Mouse (Mus musculus): ENCODE results near the gene Rab3a.
A peak's percentile ranks its signal among the peaks of the same experiment; 100 is the strongest.

Gene Rab3a

DNA sequence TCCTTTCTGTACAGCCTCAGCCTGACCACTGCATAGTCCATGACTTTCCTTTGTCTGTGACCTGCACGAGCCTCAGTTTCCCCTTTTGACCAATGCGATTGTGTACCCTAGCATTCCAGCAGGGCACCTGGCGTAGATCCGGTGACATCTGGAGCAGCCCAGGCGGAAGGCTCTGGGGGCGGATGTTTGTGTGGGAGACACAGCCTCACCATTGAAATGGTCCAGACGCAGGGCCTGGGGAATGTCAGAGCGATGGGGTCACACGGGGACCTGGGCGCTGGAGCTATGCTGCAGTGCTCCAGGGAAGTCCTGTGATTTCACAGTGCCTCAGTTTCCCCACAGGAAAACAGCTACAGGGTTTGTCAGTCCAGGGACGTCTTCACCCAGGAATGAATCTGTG, 12.3 kb upstream of the Rab3a start:
- DNase-seq, result peak; percentile 24 to 54

- DNase-seq, result peak; percentile 28 to 46
These were observed 11.4 kb upstream of the Rab3a start for GRCm38 (mm10) chr8:70742981-70743655.

GRCm38 (mm10) chr8:70743656-70744590, 10.6 kb upstream of the Rab3a start:
- DNase-seq, result peak; percentile 67 to 80

- DNase-seq, result peak in 1 of 2 experiments; percentile 3
These were observed 9.7 kb upstream of the Rab3a start for GRCm38 (mm10) chr8:70744806-70745205.

- DNase-seq, result peak in 1 of 2 experiments; percentile 8
These were observed 8.7 kb upstream of the Rab3a start for GRCm38 (mm10) chr8:70745691-70746220.

DNA sequence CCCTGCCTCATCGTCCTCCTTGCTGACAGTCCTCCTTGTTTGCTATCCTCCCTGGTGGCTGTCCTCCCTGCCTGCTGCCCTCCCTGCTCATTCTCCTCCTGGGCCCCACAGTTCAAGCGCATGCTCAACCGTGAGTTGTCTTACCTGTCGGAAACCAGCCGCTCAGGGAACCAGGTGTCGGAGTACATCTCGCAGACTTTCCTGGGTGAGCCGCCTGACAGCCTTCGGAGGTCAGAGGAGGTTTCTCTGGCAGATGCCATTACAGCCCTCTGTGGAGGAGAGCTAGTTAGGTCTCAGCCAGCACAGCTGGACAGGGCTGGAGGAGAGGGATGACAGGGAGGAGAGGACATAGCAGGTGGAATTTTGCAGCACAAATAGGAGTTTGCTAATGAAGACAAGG, 7.8 kb upstream of the Rab3a start:
- peak in 1 of 2 experiments; percentile 12 for DNase-seq

GRCm38 (mm10) chr8:70747211-70747890, 7.1 kb upstream of the Rab3a start:
- DNase-seq, result peak in 1 of 2 experiments; percentile 2

DNA sequence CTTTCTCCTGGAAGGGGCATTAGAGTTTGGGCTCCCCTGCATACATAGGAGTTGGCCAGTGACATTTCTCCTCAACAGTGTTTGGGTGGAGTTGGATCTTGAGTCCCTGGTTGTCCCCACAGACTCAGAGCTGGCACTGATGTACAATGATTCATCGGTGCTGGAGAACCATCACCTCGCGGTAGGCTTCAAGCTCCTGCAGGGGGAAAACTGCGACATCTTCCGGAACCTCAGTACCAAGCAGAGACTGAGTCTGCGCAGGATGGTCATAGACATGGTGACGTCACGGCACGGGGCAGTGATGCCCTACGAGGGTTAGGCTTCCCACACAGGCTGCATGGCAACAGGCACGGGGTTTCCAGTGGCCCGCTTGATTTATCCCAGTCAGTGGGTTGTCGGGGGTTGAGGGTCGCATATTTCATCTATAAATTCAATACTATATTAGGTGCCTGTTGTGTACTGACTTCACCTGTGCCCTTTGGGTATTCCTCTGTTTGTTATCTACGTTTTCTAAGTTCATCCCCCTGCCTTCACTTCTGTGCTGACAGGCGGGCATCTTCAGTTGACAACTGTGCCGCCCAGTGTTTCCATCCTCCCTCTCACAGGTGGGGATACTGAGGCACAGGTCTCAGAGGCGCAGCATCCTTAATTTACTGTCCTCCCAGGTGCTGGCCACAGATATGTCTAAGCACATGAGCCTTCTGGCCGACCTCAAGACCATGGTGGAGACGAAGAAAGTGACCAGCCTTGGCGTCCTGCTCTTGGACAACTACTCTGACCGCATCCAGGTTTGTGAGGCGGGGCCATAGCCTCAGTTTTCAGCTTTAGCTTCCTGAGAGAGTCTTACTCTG, 6.0 kb upstream of the Rab3a start:
- peak in 1 of 2 experiments; percentile 3 for DNase-seq

- peak in 1 of 2 experiments; percentile 2 for DNase-seq
These were observed 5.3 kb upstream of the Rab3a start for GRCm38 (mm10) chr8:70749097-70749674.

DNA sequence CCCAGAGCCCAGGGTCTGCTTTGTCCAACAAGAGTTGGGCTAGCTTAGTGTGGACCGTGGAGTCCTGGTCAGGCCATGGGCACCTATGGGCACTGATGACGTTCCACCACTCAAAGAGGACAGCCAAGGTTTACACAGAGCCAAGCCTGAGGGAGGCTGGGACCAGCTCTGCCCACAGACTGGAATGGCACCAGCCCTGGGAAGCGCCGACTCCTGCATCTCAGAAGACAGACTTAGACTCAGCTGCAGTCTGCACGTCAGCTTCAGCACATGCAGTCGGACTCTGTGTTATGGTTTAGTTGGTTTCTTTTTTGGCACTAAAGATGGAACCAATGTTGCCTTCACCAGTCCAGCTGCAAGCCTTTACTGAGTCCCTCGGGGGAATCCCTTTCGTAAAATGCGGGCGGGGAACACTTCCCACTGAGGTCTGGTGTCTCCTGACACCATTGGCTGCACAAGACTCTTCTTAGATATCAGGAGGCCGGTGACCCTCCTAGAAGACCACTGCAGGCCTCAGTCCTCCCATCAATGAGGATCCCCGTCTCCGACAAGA, 4.3 kb upstream of the Rab3a start:
- DNase-seq, result peak in 1 of 2 experiments; percentile 1

GRCm38 (mm10) chr8:70752000-70752764, 2.3 kb upstream of the Rab3a start:
- DNase-seq, result peak; percentile 89 to 90

DNA sequence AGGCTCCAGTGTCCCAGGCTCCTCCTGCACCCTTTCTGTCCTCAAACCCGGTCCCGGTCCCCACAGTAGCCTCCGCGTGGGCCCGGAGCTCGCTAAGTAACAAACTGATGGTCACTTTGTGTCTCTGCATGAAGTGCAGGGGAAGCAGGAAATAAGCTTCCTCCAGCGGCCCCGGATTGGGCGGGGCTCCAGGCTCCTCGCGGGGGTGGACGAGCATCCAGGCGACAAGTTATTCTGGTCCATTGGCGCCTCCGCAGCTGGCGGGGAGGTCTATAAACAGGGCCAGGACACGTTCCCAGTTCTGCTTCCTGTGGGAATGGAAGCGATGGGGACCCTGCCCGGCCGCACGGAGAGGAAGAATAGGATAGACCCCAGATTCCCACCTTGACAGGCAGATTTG, 1.3 kb upstream of the Rab3a start:
- peak; percentile 91 to 94 for DNase-seq

GRCm38 (mm10) chr8:70754871-70755660, 587 bp downstream of the Rab3a start:
- peak; percentile 75 to 83 for DNase-seq

DNA sequence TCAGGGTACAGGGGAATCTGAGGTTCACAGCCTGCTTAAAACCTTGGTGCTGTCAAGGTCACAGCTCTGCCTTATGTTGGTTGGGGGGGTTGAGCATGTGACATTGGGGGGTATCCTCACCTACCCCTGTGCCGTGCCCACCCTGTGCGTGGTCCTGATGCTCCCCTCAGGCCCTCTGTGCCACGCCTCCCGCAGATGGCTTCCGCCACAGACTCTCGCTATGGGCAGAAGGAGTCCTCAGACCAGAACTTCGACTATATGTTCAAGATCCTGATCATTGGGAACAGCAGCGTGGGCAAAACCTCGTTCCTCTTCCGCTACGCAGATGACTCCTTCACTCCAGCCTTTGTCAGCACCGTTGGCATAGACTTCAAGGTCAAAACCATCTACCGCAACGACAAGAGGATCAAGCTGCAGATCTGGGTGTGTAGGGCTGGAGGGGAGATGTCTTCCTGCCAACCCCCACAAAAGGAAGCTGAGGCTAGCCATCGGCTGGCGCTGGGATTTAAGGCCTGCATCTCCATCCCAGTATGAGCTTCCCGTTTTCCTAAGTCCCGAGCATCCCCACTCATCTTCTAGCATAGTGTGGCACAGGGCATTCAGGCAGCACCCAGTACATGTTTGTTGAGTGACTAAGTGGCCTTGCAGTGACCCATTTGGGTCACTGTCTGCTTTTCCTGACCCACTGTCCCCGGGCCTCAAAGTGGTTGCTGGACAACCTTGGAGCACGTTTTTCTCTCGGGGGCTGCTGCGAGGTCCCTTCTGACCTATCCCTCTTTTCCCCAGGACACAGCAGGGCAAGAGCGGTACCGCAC, 1.4 kb downstream of the Rab3a start:
- peak; percentile 4 to 7 for DNase-seq

- peak; percentile 1 to 3 for DNase-seq
These were observed 2.1 kb downstream of the Rab3a start for GRCm38 (mm10) chr8:70756476-70757040.

DNA sequence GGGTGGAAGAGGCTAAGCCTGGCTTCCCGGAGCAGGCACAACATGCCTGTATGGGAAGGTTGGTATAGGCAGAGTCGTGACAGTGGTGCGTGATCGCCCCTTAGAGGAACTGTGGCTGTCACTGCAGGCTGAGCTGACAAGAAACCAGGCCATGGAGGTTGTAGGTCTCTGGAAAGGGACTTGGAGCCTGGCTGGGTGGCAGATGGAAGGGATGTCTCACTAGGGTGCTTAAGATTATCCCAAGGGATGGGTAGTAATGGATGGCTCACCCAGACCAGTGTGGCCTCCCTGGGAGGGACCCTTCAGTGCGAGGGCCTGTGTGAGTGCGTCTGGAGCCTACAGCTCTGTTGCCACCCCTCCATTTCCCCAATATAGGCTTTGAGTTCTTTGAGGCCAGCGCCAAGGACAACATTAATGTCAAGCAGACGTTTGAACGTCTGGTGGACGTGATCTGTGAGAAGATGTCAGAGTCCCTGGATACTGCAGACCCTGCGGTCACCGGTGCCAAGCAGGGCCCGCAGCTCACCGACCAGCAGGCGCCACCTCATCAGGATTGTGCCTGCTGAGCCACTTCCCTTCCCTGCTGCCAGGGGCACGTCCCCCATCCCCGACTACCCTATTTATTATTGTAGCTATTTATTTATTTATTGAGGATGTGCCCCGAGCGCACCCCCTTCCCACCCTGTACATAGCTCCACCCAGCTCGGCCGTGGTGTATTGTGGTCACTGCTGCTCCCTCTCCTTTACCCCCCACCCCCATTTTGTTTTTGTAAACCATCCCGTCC, 3.2 kb downstream of the Rab3a start:
- DNase-seq, result peak; percentile 59 to 69

GRCm38 (mm10) chr8:70758308-70758615, 3.8 kb downstream of the Rab3a start:
- peak in 1 of 2 experiments; percentile 4 for DNase-seq

All from kidney, postnatal 4 days (tissue).